Mouse (Mus musculus): Measurements from ENCODE around the gene Aldh1a7.

Gene Aldh1a7

GRCm38 (mm10) chr19:20727381-20727780 is at the start of gene Aldh1a7:
Gene Aldh1a7, minus strand, starts transcription at chr19:20727562.
- ChIA-PET CTCF (no interaction called here), POLR2A (no interaction called here)

DNA sequence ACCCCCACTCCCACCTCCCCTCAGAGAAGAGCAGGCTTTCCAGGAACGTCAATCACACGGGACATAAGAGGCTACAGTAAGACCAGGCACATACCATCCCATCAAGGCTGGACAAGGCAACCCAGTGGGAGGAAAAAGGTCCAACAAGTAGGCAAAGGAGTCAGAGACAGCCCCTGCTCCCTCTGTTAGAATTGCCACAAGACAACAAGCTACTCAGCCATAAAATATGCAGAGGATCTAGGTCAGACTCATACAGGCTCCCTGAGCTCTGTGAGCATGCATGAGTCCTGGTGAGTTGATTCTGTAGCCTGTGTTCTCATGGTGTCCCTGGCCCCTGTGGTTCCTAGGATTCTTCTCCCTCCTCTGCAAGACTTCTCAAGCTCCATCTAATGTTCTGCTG is 48.3 kb upstream of the Aldh1a7 start:
- ChIA-PET CTCF (interaction anchor here in 2 of 4 experiments (0.6 kb wide), 3 partner anchors 8 to 763 kb away, joined by 4 to 8 read pairs (median 6); no protein-coding TSS in a partner anchor), POLR2A (no interaction called here)

GRCm38 (mm10) chr19:20773941-20774340 is 46.6 kb upstream of the Aldh1a7 start:
- ChIA-PET POLR2A (interaction anchor here in 1 of 4 experiments (0.6 kb wide), 1 partner anchor 246 kb away, joined by 3 read pairs; no protein-coding TSS in a partner anchor), CTCF (no interaction called here)

DNA sequence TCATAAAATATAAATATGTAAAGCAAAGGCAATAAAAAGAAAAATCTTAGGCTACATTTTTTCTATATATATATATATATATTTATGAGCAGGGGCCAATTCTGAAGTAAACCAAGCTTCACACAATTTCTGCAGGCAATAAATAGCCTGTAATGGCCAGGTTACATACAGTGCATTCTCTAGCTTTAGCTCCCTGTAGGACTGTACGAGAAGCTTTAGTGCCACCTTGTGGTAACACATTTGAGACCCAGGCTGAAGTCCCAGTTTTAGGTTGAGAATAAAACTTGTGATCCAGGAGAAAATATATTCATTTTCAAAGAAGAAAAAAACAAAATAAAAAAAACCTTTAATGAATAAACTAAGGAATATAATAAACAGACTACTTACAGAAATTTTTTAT is 36.9 kb upstream of the Aldh1a7 start:
- POLR2A ChIA-PET: interaction anchor here in 1 of 4 experiments (0.7 kb wide), 1 partner anchor 273 kb away, joined by 3 read pairs; no protein-coding TSS in a partner anchor
- CTCF ChIA-PET: interaction anchor here (0.6 to 1.9 kb wide), 9 partner anchors 19 to 1889 kb away, joined by 3 to 9 read pairs (median 4); no protein-coding TSS in a partner anchor

DNA sequence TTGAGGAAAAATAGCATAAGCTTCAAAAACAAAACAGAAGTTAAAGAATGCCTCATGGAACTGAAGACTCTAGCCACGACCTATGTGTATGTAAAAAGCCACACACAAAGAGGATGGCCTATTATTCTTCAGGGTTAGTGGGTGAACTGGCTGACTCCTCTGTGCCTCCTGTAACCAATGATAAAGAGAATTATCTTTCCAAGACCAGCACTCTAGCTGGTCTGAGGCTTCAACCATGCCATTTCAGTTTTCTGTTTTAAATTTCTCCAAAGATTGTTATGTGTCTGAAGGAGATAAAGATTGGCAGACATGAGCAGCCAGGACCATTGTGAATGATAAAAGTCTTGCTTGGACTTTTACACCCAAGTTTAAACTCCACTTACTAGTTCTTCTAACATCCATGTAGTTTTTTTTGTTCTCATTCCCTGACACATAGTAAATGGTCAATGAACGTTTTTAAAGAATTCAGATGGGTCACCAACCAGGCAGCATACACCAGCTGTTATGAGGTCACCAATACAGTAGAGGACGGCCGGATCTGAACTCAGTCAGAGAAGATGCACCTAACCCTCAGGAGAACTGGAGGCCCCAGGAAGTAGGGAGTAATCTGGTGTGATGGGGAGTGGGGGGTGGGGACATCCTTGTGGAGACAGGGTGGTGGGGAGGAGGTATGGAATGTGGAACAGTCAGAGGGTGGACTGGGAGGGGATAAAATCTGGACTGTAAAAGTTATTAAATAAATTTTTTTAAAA is 34.5 kb upstream of the Aldh1a7 start:
- ChIA-PET CTCF (no interaction called here), POLR2A (interaction anchor here in 1 of 4 experiments (1.0 kb wide), 1 partner anchor 336 kb away, joined by 3 read pairs; no protein-coding TSS in a partner anchor)

- ChIA-PET CTCF (no interaction called here), POLR2A (no interaction called here)
Measured at GRCm38 (mm10) chr19:20761119-20761518, 33.8 kb upstream of the Aldh1a7 start.

GRCm38 (mm10) chr19:20744630-20745029 is 17.3 kb upstream of the Aldh1a7 start:
- ChIA-PET POLR2A (no interaction called here), CTCF (no interaction called here)

DNA sequence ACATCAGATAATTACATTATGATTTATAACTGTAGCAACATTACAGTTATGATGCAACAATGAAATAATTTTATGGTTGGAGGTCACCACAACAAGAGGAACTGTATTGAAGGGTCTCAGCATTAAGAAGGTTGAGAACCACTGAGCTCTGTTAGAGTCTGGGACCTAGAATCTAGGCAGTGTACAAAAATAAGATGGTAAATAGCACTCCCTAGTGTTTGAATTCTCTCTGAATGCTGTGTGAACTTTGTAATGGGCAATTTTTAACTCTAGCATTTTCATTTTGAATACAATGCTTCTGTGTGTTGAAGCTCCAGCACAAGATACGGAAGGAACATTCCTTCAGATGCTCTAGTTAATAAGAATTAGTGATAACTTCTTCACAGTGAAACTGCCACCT is 916 bp upstream of the Aldh1a7 start:
- ChIA-PET POLR2A (no interaction called here), CTCF (no interaction called here)

GRCm38 (mm10) chr19:20722913-20723312 is 4.4 kb downstream of the Aldh1a7 start:
- POLR2A ChIA-PET: no interaction called here
- CTCF ChIA-PET: no interaction called here

DNA sequence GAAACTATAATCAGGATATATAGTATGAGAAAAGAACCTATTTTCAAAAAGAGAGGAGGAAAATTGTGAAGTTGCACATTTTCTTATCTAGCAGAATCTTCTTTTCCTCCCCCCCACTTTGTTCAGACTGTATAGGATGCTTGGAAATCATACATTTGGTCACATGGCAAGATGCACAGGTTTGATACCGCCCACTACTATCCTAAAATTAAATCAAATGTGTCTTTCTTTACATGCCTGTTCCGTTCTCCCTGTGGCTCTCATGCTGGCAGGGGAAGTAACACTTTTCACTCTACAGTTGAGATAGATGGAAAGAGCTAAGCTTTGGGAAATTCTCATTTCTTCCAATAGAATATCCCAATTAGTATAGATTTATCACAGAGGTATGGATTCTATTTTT is 7.1 kb downstream of the Aldh1a7 start:
- POLR2A ChIA-PET: no interaction called here
- CTCF ChIA-PET: no interaction called here

- ChIA-PET CTCF (no interaction called here), POLR2A (interaction anchor here in 1 of 4 experiments (0.6 kb wide), 1 partner anchor 279 kb away, joined by 9 read pairs; no protein-coding TSS in a partner anchor)
Measured at GRCm38 (mm10) chr19:20715617-20716016, 11.7 kb downstream of the Aldh1a7 start.

DNA sequence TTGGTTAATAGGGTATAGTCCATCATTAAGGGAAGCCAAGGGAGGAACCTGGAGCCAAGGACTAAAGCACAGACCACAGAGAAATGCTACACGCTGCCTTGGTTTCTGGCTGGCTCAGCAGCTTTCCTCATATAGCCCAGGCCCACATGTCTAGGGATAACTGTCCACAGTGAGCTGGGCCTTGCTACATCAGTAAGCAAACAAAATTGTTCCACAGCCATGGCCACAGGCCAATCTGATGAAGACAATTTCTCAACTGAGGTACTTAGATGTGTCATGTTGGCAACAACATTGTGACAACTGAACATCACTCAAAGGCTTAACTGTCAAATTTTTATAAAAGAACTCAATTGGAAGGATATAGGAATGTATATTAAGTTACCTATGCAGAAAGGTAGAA is 12.3 kb downstream of the Aldh1a7 start:
- CTCF ChIA-PET: no interaction called here
- POLR2A ChIA-PET: no interaction called here

DNA sequence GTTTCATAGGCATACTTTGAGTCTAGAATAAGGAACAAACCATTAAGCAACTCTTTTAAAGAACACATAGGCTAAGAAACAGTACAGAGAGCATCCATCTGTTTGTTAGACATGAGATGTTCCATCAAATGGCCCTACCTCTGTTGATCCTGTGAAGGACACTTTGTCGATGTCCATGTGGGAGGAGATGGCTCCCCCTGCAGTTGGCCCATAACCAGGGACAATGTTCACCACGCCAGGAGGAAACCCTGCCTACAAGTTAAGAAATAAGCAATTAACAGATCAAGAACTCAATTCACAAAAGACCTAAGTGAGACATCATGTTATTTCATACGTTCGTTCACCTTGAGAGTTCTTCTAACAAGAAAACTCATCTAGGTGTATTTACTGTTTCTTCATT is 12.8 kb downstream of the Aldh1a7 start:
- CTCF ChIA-PET: no interaction called here
- POLR2A ChIA-PET: no interaction called here

- ChIA-PET POLR2A (no interaction called here), CTCF (no interaction called here)
Measured at GRCm38 (mm10) chr19:20707159-20707558, 20.2 kb downstream of the Aldh1a7 start.

GRCm38 (mm10) chr19:20706747-20707146 is 20.6 kb downstream of the Aldh1a7 start:
- ChIA-PET CTCF (no interaction called here), POLR2A (no interaction called here)

DNA sequence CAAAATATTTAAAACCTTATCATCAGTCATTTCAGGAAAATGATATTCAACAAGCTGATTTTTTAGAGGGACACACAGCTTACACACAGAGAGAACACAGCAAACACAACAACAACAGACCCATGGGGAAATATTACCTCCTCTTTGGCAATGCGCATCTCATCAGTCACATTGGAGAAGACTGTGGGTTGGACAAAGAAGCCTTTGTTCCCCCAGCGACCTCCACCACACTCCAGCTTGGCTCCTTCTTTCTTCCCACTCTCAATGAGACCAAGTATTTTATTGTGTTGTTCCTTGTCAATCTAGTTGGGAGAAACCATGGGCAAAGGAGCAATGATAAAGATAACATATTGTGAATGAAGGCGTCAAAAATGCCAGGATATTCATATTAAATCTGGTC is 25.3 kb downstream of the Aldh1a7 start:
- CTCF ChIA-PET: no interaction called here
- POLR2A ChIA-PET: no interaction called here

GRCm38 (mm10) chr19:20677697-20678355 is 49.5 kb downstream of the Aldh1a7 start:
- CTCF ChIA-PET: interaction anchor here in 1 of 4 experiments (0.7 kb wide), 1 partner anchor 346 kb away, joined by 3 read pairs; no protein-coding TSS in a partner anchor
- POLR2A ChIA-PET: no interaction called here

DNA sequence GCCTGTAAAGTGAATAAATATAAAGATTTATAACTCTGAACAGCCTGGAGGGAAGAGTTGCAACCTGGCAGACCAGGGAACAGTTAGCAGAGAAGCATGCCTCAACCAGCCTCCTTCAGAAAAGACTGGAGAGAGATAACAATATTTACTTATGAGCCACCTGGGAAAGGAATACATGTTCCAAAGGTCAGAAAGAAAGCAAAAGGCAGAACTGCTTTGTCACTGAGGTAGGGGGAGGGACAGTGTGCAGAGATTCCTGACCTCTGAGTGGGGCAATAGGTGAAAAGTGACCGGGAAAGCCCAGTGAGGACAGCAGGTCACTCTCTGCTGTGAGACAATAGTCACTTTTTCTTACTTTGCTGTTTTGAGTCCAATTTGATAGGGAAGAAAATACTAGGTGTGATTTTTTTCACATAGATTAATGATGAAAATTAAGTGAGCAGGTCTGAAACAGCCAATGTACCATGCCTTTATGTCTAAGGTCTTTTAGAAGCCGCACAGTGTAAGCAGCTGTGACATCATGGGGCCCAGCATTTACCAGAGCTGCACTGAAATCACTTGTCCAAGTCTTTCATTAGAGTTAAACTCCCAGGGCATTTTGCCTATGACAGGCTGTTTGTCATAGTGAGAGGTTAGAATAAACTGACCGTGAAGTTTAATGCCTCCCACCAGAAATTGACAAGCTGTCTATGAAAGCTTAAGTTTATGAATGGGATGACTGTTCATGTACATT is 73.1 kb downstream of the Aldh1a7 start:
- ChIA-PET POLR2A (no interaction called here), CTCF (no interaction called here)

DNA sequence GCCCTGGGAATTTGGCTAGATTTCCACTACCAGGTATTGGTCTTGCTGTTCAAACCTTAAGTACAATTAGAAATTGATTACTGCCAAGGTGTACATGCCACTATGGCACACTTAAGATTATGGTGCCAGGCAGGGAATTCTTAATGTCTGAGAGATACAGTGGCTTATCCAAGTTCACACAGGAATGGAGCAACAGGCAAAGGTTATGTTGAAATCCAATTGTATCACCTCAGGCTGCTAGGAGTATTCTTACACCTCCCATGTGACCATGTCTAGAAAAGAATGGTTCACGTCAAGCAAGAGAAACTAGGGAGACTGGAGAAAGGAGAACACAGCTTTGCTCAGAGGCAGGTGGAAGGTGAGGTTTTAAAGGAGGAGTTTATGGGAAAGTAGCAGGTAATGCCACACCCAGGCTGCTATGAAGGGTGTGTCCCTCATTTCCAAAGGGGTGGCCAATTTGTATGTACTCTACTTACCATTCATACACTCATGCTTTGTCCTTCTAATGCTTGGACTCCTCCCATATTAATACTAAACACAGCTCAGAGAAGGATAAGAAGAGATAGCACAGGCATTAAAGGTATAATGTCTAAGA is 74.2 kb downstream of the Aldh1a7 start:
- ChIA-PET POLR2A (no interaction called here), CTCF (no interaction called here)

- CTCF ChIA-PET: no interaction called here
- POLR2A ChIA-PET: no interaction called here
Measured at GRCm38 (mm10) chr19:20650008-20650407, 77.4 kb downstream of the Aldh1a7 start.
